Mouse (Mus musculus): ENCODE measurements around the gene Gm20897.

The Gm20897 gene

DNA sequence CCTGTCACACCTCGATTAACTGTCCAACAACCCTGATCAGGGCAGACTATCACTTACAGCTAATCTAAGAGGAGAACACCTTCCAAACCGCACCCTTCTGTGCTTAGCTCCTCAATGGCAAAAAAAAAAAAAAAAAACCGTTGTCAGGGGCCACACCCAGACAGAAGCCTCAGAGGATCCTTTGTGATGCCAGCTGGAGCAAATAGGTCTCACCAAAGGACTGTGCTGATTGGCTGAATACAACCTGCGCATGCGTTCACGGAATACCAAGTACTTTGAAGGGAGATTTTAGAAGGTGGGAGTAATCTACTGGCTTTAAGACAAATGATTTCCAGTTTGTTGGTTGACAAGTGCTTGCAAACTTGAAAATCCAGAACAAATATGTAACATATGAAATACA lies at the start of gene Gm20897:
Gene Gm20897 (minus strand): TSS at position 101 of the 400 bp plus-strand sequence.
- WGBS: 65% methylated on average over 6 of the region's 6 CpGs
